Mouse (Mus musculus) limb, embryonic 15.5 days (tissue): ENCODE measurements around the gene Gm17359. TPM values are rescaled to one million over a fixed set of nuclear protein-coding genes. Genes with fewer than 3 reads are reported as not detected.

Experiments used
- ATAC-seq: fragments of 200-750 bp; cut with Nextera tagmentation; 2 replicates; pipeline ENCODE4 v1.8.0; 2017; ENCODE audit warnings: low read depth, moderate TSS enrichment; ENCODE audit not compliant: insufficient number of reproducible peaks, low FRiP score, low TSS enrichment
- H3K27ac ChIP-seq: fragments of 300-500 bp; sonication (generic); 2 replicates; pipeline ENCODE4 v1.5.1; 2015; ENCODE audit warnings: moderate library complexity, mild to moderate bottlenecking, inconsistent platforms
- H3K27me3 ChIP-seq: fragments of 300-500 bp; sonication (generic); 2 replicates; pipeline ENCODE4 v1.6.1; 2015; ENCODE audit warnings: inconsistent platforms
- H3K36me3 ChIP-seq: fragments of 300-500 bp; sonication (generic); 2 replicates; pipeline ENCODE4 v1.6.1; 2015; ENCODE audit warnings: inconsistent platforms
- H3K4me1 ChIP-seq: fragments of 300-500 bp; sonication (generic); 2 replicates; pipeline ENCODE4 v1.6.1; 2015; ENCODE audit warnings: inconsistent platforms
- H3K4me2 ChIP-seq: fragments of 300-500 bp; sonication (generic); 2 replicates; pipeline ENCODE4 v1.6.1; 2015; ENCODE audit warnings: mild to moderate bottlenecking, inconsistent platforms
- H3K4me3 ChIP-seq: fragments of 300-500 bp; sonication (generic); 2 replicates; pipeline ENCODE4 v1.5.1; 2015; ENCODE audit warnings: mild to moderate bottlenecking, inconsistent platforms
- H3K9ac ChIP-seq: fragments of 300-500 bp; sonication (generic); 2 replicates; pipeline ENCODE4 v1.6.1; 2015; ENCODE audit warnings: inconsistent platforms
- H3K9me3 ChIP-seq: fragments of 300-500 bp; sonication (generic); 2 replicates; pipeline ENCODE4 v1.6.1; 2016; ENCODE audit warnings: inconsistent platforms
- WGBS: fragments of 180-500 bp; shearing (Covaris S2); methylation state at CpG from one replicate; pipeline ENCODE4 v1.1.7; 2015; 5-methylcytosine and 5-hydroxymethylcytosine counted together
- polyA plus RNA-seq: library from polyadenylated mRNA; unstranded; fragments of >200 nt; fragmentation: Nextera tagmentation; extraction: Ambion mirVana; gene quantifications from 2 replicates; pipeline ENCODE4 v1.2.1, GENCODE M21; 2015

Gene Gm17359
- polyA plus RNA-seq, 1 experiment from 2014 or later: not detected

DNA sequence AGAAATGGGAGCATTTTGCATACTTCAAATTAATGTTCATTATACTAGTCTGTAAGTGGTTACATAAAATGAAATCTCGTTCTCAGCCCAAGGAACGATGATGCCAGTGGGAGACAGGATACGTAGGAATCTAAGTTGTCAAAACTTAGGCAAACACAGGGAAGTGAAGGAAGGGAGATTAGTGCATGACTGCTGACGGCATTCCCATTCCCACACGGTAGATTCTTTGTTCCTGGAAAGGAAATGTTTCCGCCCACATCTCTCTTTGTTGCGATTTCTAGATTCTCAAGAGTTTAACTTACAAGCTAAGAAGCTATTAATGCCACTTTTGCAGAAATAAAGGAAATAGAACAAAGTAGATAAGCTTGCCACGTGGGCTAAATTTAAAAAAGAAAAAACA is 29.6 kb downstream of the Gm17359 start:
- 62% methylated on average over 8 of the region's 8 CpGs for WGBS
- Histone ChIP-seq H3K4me3 (no peak overlapping the region), H3K9ac (no peak overlapping the region), H3K9me3 (no peaks in the 10 kb centered on the region), H3K27ac (no peak overlapping the region), H3K4me1 (no peaks in the 10 kb centered on the region), H3K36me3 (no peaks in the 10 kb centered on the region), H3K4me2 (no peak overlapping the region), H3K27me3 (no peaks in the 10 kb centered on the region)
- no peak for ATAC-seq

DNA sequence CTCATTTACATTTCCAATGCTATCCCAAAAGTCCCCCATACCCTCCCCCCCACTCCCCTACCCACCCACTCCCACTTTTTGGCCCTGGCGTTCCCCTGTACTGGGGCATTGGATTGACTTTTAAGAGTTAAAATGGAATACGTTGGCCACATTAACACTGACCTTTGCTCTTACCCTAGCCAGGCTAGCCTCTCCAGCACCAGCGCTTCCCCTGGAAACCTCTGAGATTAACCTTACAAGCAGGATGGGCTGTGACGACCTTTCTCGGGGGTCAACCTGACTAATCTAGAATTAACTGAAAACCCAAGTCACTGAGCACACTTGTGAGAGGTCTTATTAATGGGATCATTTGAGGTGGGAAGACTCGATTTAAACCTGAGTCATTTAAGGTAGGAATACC is 31.8 kb downstream of the Gm17359 start:
- no peak overlapping the region for H3K4me3 ChIP-seq
- no peaks in the 10 kb centered on the region for H3K36me3 ChIP-seq
- no peak overlapping the region for H3K27ac ChIP-seq
- H3K4me1 ChIP-seq: no peaks in the 10 kb centered on the region
- no peak overlapping the region for H3K9ac ChIP-seq
- no peaks in the 10 kb centered on the region for H3K9me3 ChIP-seq
- 66% methylated on average over 6 of the region's 6 CpGs for WGBS
- H3K27me3 ChIP-seq: no peaks in the 10 kb centered on the region
- no peak for ATAC-seq
- H3K4me2 ChIP-seq: no peak overlapping the region

GRCm38 (mm10) chr3:79370385-79370929 is 34.0 kb downstream of the Gm17359 start:
- H3K4me1 ChIP-seq: no peaks in the 10 kb centered on the region
- 72% methylated on average over 4 of the region's 4 CpGs for WGBS
- no peaks in the 10 kb centered on the region for H3K36me3 ChIP-seq
- H3K27ac ChIP-seq: no peak overlapping the region
- H3K9ac ChIP-seq: no peak overlapping the region
- H3K4me2 ChIP-seq: no peak overlapping the region
- H3K4me3 ChIP-seq: no peak overlapping the region
- no peaks in the 10 kb centered on the region for H3K27me3 ChIP-seq
- no peak for ATAC-seq
- no peaks in the 10 kb centered on the region for H3K9me3 ChIP-seq

- Histone ChIP-seq H3K36me3 (no peaks in the 10 kb centered on the region), H3K9ac (no peak overlapping the region), H3K27me3 (no peaks in the 10 kb centered on the region), H3K4me3 (no peak overlapping the region), H3K9me3 (no peaks in the 10 kb centered on the region), H3K27ac (no peak overlapping the region), H3K4me1 (no peaks in the 10 kb centered on the region), H3K4me2 (no peak overlapping the region)
- ATAC-seq: no peak
- 77% methylated on average over 7 of the region's 7 CpGs for WGBS
Measured at GRCm38 (mm10) chr3:79371506-79372195, 35.2 kb downstream of the Gm17359 start.

DNA sequence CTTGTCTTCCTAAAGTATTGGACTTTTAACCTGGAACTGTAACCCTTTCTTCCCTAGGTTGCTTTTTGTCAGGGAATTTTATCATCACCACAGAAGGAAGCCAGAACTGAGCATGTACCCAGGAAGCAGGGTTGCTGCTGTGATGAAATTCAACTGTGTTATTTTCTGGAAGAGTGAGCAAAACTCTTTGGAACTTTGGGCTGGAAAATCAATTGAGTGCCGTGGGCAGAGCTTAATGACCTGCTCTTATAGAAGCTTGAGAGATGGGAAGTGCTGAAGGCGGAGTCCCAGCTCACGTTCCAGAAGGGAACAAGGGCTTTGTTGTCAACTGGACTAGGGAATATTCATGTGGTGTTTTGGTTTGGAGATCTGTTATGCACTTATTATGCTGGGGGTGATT is 37.5 kb downstream of the Gm17359 start:
- no peaks in the 10 kb centered on the region for H3K27me3 ChIP-seq
- 54% methylated on average over 3 of the region's 3 CpGs for WGBS
- ATAC-seq: no peak

GRCm38 (mm10) chr3:79378086-79378485 is 41.6 kb downstream of the Gm17359 start:
- ATAC-seq: no peak
- no peak overlapping the region for H3K9ac ChIP-seq
- WGBS: 56% methylated on average over 3 of the region's 3 CpGs
- H3K27me3 ChIP-seq: no peaks in the 10 kb centered on the region
- H3K9me3 ChIP-seq: no peaks in the 10 kb centered on the region
- no peaks in the 10 kb centered on the region for H3K4me1 ChIP-seq
- no peaks in the 10 kb centered on the region for H3K36me3 ChIP-seq
- H3K27ac ChIP-seq: no peak overlapping the region
- no peak overlapping the region for H3K4me2 ChIP-seq
- no peak overlapping the region for H3K4me3 ChIP-seq

More for the DNA sequence above, 37.5 kb downstream of the Gm17359 start:
- no peak overlapping the region for H3K4me2 ChIP-seq
- no peak overlapping the region for H3K4me3 ChIP-seq
- no peaks in the 10 kb centered on the region for H3K4me1 ChIP-seq
- no peaks in the 10 kb centered on the region for H3K9me3 ChIP-seq
- no peak overlapping the region for H3K9ac ChIP-seq
- no peak overlapping the region for H3K27ac ChIP-seq
- no peaks in the 10 kb centered on the region for H3K36me3 ChIP-seq

- no peak overlapping the region for H3K27ac ChIP-seq
- no peaks in the 10 kb centered on the region for H3K27me3 ChIP-seq
- no peak overlapping the region for H3K4me2 ChIP-seq
- H3K36me3 ChIP-seq: no peaks in the 10 kb centered on the region
- H3K9ac ChIP-seq: no peak overlapping the region
- no peak for ATAC-seq
- H3K4me1 ChIP-seq: no peaks in the 10 kb centered on the region
- no peaks in the 10 kb centered on the region for H3K9me3 ChIP-seq
- WGBS: 75% methylated on average over 14 of the region's 14 CpGs
- H3K4me3 ChIP-seq: no peak overlapping the region
Measured at GRCm38 (mm10) chr3:79379255-79379836, 42.9 kb downstream of the Gm17359 start.

DNA sequence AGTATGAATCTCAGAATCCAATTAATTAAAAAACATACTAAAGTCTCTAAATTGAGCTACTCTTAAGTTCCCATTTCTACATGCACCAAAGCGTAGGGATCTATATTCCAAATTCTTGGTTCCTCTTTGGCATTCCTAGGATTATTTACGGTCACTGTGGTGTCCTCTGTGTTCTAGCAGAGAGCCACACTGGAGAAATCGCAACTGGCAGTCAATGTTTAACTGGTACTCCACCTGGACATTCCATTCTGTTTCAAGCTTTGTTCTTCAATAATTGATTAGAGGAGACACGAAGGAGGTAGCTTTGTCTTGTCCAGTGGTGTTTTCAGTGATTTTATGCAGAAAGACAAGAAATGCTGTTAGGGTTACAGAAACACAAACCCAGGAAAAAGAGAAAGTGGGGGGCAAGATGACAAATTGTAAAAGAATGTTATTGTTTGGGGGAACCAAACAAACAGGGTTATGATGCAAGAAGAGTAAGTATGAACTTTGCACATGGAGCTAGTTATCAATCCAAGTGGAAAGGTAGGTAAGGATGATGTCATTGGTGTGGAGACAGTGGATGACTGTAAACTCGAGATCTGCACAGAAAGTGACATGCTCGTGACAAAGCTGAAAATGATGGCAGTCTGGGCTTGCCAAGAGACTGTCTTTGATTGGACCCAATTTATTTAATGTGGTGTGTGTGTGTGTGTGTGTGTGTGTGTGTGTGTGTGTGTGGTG is 43.6 kb downstream of the Gm17359 start:
- H3K4me2 ChIP-seq: no peak overlapping the region
- no peaks in the 10 kb centered on the region for H3K9me3 ChIP-seq
- H3K4me3 ChIP-seq: no peak overlapping the region
- H3K27ac ChIP-seq: no peak overlapping the region
- no peaks in the 10 kb centered on the region for H3K36me3 ChIP-seq
- H3K4me1 ChIP-seq: no peaks in the 10 kb centered on the region
- ATAC-seq: no peak
- 80% methylated on average over 6 of the region's 6 CpGs for WGBS
- no peak overlapping the region for H3K9ac ChIP-seq
- no peaks in the 10 kb centered on the region for H3K27me3 ChIP-seq

GRCm38 (mm10) chr3:79381398-79381797 is 44.9 kb downstream of the Gm17359 start:
- Histone ChIP-seq H3K9me3 (no peaks in the 10 kb centered on the region), H3K4me3 (no peak overlapping the region), H3K36me3 (no peaks in the 10 kb centered on the region), H3K4me1 (no peaks in the 10 kb centered on the region), H3K9ac (no peak overlapping the region), H3K27ac (no peak overlapping the region), H3K27me3 (no peaks in the 10 kb centered on the region), H3K4me2 (no peak overlapping the region)
- 58% methylated on average over 4 of the region's 4 CpGs for WGBS
- ATAC-seq: no peak

- 20% methylated on average over 8 of the region's 8 CpGs for WGBS
- no peak overlapping the region for H3K27ac ChIP-seq
- no peak overlapping the region for H3K4me2 ChIP-seq
- H3K4me3 ChIP-seq: no peak overlapping the region
- no peaks in the 10 kb centered on the region for H3K36me3 ChIP-seq
- H3K27me3 ChIP-seq: no peaks in the 10 kb centered on the region
- no peak for ATAC-seq
- H3K9ac ChIP-seq: no peak overlapping the region
- no peaks in the 10 kb centered on the region for H3K4me1 ChIP-seq
- no peaks in the 10 kb centered on the region for H3K9me3 ChIP-seq
Measured at GRCm38 (mm10) chr3:79385434-79386029, 49.1 kb downstream of the Gm17359 start.

GRCm38 (mm10) chr3:79389081-79389480 is 52.6 kb downstream of the Gm17359 start:
- no peaks in the 10 kb centered on the region for H3K4me1 ChIP-seq
- H3K27me3 ChIP-seq: no peaks in the 10 kb centered on the region
- 40% methylated on average over 4 of the region's 4 CpGs for WGBS
- H3K9me3 ChIP-seq: no peaks in the 10 kb centered on the region
- no peak overlapping the region for H3K4me3 ChIP-seq
- H3K36me3 ChIP-seq: no peaks in the 10 kb centered on the region
- ATAC-seq: no peak
- H3K27ac ChIP-seq: no peak overlapping the region
- H3K9ac ChIP-seq: no peak overlapping the region
- no peak overlapping the region for H3K4me2 ChIP-seq

DNA sequence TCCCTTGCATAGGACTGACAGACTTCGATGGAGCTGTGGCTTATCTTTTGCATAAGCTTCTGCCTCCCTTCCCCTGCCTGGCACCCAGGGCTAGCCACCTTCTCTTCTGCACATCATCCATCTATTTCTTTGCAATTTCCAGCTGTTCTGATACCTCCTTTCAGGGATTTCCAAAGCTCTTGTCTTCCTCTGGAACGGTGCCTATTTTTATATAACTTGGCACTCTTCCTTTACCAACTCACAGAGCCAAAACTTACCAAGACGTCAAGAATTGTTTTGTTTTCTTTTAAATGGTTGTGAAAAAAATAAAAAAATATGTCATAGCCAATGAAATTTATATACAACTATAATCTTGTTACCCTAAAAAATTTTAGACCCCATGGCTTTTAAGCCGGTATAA is 64.1 kb downstream of the Gm17359 start:
- Histone ChIP-seq H3K4me3 (no peak overlapping the region), H3K4me2 (no peak overlapping the region), H3K4me1 (no peaks in the 10 kb centered on the region), H3K36me3 (no peaks in the 10 kb centered on the region), H3K27ac (no peak overlapping the region), H3K27me3 (no peaks in the 10 kb centered on the region), H3K9me3 (no peaks in the 10 kb centered on the region), H3K9ac (no peak overlapping the region)
- 56% methylated on average over 4 of the region's 4 CpGs for WGBS
- ATAC-seq: no peak
